Mouse (Mus musculus) embryonic fibroblast, embryonic 13.5 days (primary cell): Measurements from ENCODE around the gene Plek. TPM values are rescaled to one million over a fixed set of nuclear protein-coding genes. Genes with fewer than 3 reads are reported as not detected.

Experiments used
- H3K27ac ChIP-seq: 2 replicates; pipeline ENCODE4 v1.5.1; 2012; ENCODE audit warnings: low read length, control low read depth, inconsistent platforms; ENCODE audit not compliant: insufficient read depth
- H3K4me1 ChIP-seq: 2 replicates; pipeline ENCODE4 v1.6.1; 2011; ENCODE audit warnings: low read length; ENCODE audit not compliant: control insufficient read depth, insufficient read depth
- H3K4me3 ChIP-seq: 2 replicates; pipeline ENCODE4 v1.5.1; 2011; ENCODE audit warnings: mild to moderate bottlenecking, control low read depth, low read length; ENCODE audit not compliant: insufficient read depth
- CTCF ChIP-seq: IDR thresholded peaks from 2 replicates; pipeline ENCODE4 v1.5.1; 2011; ENCODE audit warnings: mild to moderate bottlenecking, control low read depth, low read length, moderate library complexity, borderline replicate concordance; ENCODE audit not compliant: insufficient read depth
- POLR2A ChIP-seq: IDR thresholded peaks from 2 replicates; pipeline ENCODE4 v1.6.1; 2011; ENCODE audit warnings: low read depth, mild to moderate bottlenecking, control low read depth, low read length, moderate library complexity
- polyA plus RNA-seq: library from polyadenylated mRNA; stranded (reverse); fragments of >200 nt; gene quantifications from 2 replicates; pipeline ENCODE4 v1.2.4, GENCODE M21; 2011; ENCODE audit warnings: low read depth; ENCODE audit not compliant: missing spikeins, insufficient read length

The Plek gene
- polyA plus RNA-seq, 1 experiment = 3.2 TPM

DNA sequence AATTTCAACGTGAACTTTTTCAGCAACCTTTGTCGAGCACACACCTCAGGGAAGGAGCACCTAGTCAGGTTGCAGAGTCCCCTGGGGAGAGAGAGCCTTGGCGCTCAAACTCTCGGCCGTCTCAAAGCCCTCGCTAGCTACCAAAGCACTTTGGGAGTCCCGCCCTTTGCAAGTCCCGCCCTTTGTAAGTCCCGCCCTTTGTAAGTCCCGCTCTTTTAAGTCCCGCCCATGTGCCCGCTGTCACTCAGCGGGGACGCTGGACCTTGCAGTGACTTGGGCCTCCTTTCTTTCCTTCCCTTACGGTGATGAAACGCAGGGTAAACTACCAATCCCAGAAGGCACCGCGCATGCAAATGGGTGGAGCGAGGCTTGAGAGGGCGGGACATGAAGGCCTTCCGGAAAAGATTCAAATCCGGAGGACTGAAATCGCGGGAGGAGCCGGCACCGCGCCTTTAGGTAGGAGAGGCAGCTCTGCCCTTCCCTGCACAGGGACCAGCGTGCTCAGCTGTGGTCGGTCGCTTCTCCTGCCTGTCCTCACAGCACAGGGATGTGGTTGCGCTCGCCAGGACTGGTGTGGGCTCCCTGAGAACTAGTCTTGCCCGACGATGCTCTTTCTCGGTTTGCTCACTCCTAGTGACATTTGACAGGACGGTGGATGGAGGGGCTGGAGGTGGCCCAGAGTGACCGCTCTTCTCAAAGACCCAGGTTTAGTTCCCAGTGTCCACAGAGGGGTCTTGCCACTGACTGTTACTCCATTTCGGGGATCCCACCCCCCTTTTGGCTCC lies 101.0 kb downstream of the Plek start, which contains the start of gene Fbxo48:
Gene Fbxo48, plus strand, starts transcription at position 400 of the 785 bp plus-strand sequence.
- Histone ChIP-seq H3K4me3 (peak within 1 kb of the TSS; percentile 89), H3K27ac (no peak within 1 kb of the TSS), H3K4me1 (no peaks in the 10 kb centered on the region; the same call in 1 of the 2 replicates)
- TF ChIP-seq POLR2A (peak; percentile 86), CTCF (no peak)

DNA sequence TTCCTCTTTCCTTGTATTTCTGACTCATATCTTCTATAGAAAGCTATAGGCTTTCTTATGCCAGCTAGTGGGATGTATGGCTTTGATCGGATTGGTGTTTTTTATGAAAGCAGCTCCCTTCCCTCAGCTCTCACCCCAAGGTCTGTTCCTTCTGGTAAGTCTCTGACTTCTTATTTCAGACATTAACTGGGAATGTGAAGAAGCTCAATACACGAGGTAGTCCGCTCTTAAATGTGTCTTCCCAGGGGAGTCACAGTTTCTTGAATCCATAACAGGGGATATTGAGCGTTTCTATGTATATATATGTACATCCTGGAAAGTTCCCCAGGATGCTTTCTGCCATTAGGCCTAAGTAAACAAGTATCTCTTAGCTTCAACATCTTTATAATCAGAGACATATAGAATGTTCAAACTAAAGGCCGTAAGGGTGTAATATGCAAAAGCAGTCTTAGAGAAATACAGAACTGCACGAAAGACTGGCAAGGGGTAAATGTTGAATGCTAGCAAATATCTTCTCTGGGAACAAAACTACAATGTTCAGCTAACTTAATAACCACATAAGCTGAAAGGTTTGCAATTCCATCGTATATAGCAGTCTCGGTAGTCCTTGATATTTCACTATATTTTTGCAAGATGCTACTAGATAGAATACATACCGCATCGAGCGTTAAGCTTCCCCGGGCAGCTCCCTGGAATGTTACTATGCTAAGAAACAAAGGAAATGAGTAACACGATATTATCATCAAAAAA lies 101.8 kb downstream of the Plek start:
- no peak overlapping the region for H3K27ac ChIP-seq
- H3K4me1 ChIP-seq = no peaks in the 10 kb centered on the region; the same call in 1 of the 2 replicates
- TF ChIP-seq POLR2A (no peak; the same call in 1 of the 2 replicates), CTCF (no peak)
- peak overlapping the region; percentile 55 for H3K4me3 ChIP-seq

DNA sequence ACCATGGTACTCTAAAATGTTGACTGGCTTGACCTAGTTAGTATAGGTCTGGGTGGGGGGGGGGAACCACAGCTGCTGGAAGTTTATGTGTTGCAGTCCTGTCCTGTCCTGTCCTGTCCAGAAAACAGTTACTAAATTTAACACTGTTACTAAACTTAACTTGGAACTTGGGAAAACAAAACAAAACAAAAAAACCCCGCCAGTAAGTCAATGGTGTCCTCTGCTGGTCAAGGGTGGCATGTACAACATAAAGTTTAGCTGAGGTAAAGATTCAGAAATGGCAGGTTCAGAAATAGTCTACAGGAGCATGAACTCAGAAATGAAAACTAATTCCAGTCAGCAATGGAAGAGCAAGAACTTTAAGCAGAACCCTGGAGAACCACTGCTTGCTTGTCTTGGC lies 103.4 kb downstream of the Plek start:
- TF ChIP-seq POLR2A (no peak), CTCF (no peak)
- Histone ChIP-seq H3K4me1 (no peaks in the 10 kb centered on the region; the same call in 1 of the 2 replicates), H3K4me3 (no peak overlapping the region), H3K27ac (no peak overlapping the region)

DNA sequence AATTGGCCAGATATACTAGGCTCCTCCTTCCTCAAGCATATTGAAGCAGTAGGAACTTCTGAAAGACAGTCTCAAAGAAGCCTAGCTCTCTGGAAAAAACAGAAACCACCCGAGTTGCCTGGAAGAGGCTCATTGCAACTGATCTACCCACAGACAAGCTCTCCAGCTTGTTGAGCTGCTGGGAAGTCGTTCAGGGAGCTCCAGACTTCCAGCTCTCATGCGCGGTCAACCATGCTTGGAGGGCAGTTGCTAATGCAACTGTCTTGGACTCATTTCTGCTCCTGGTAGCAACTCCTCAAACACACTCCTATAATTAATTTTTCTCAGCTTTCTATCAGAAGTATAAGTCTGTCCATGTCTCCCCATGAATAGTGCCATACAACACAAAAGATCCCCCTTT lies 109.2 kb downstream of the Plek start:
- no peaks in the 10 kb centered on the region for H3K4me1 ChIP-seq
- H3K4me3 ChIP-seq = no peak overlapping the region
- H3K27ac ChIP-seq = no peak overlapping the region
- no peak for TF ChIP-seq POLR2A
- no peak for TF ChIP-seq CTCF

DNA sequence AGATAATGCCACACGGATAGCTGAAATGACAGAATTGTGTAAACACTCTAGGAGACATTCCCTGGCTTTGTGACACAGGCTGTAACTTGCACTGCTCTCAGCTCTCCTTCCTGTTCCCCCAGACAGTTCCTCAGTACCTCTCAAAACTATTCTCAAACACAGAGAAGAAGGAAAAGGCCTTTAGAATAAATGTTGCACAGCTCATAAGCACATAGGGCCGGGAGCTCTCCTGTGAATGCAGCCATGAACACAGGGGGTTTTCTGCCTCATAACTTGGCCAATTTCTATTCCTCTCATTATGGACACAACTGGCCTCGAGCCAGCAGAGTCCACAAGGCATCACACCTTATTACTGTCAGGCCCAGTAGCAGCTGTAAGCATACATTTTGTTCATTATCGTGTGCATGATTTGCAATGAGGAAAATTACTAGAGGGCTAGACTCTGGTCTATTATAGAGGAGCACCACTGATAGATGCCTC lies 110.2 kb downstream of the Plek start:
- no peak for TF ChIP-seq POLR2A
- no peak for TF ChIP-seq CTCF
- no peak overlapping the region for H3K27ac ChIP-seq
- H3K4me1 ChIP-seq = no peaks in the 10 kb centered on the region
- no peak overlapping the region for H3K4me3 ChIP-seq

DNA sequence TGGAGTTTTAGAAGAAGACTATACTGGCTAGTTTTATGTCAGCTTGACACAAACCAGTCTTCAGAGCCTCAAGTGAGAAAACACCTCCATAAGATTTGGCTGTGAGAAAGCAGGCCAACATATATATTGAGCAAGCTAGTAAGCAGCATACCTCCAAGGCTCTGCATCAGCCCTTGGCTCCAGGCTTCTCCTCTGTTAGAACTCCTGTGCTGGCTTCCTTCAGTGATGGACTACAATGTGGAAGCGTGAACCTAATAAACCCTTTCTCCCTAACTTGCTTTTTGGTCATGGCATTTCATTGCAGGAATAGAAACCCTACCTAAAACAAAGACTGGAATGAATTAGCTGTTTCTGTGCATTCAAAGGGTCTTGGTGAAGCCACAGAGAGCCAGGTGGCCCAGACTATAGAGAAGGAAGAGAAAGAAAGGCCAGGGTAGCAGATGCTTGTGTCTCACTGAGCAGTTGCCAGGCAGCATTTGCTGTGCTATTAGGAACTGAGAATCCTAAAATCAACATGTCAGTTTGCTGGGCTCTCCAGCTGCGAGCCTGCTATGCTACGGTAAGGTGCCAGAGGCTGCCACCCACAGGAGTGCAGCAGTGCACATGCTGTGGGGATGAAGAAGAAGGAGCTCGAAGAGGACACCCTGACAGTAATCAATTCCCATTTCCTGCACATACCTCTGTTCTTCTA lies 110.9 kb downstream of the Plek start:
- H3K4me1 ChIP-seq = no peaks in the 10 kb centered on the region
- TF ChIP-seq POLR2A = no peak
- TF ChIP-seq CTCF = no peak
- H3K4me3 ChIP-seq = no peak overlapping the region
- H3K27ac ChIP-seq = no peak overlapping the region

DNA sequence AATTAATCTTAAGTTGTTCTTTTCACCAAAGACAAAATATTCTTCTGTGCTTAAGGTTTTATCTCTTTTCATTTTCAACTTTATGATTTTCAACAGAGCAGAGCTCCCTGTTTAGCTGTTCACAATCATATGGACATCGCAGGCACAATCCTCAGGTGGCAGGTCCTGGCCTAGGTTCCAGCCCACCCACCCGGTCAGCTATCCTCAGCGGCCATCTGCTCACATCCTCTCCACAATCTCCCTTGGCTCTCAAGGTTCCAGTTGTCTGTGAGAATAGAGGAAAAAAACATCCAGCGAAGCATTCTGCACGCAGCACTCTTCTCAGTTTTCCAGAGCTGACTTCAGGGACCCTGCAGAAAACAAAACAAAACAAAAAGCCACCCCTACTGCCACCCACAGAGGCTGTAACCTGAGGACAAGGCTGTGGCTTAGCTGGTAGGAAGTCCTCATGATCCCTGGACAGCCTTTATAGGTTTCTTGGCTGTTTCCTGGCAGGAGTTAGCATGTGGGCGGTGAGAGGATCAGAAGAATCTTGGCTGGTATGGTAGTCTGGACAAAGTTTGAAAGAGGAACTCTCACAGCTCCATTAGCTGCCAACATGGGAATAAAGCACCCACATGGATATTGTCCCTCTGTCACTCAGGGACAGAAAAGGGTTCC lies 116.5 kb downstream of the Plek start:
- H3K4me3 ChIP-seq = no peak overlapping the region
- H3K4me1 ChIP-seq = peaks cover 2% of the 10 kb centered on the region; the same call in 1 of the 2 replicates
- no peak overlapping the region for H3K27ac ChIP-seq
- TF ChIP-seq CTCF (no peak), POLR2A (no peak)

DNA sequence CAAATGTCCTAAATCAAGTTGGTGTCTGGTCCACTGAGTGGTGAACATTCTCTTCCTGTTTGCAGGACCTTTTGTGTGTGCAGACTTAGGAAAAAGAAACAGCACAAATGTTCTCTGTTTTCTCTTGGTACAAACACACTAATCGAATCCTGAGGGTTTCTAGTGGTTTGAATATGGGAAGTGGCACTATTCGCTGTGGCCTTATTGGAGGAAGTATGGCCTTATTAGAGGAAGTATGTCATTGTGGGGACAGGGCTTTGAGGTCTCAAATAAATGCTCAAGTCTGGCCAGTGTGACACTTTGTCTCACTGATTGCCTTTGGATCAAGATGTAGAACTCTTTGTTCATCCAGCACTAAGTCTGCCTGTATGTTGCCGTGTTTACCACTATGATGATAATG lies 120.0 kb downstream of the Plek start:
- Histone ChIP-seq H3K4me3 (no peak overlapping the region), H3K4me1 (peaks cover 2% of the 10 kb centered on the region; the same call in 1 of the 2 replicates), H3K27ac (no peak overlapping the region)
- TF ChIP-seq CTCF = no peak
- no peak for TF ChIP-seq POLR2A

Other genes with a start within 250 kb of the Plek start
- 3.4 and 5.4 TPM in 2 replicates for gene Fbxo48, start 101.0 kb downstream of the Plek start, polyA plus RNA-seq
- 19.5 and 25.9 TPM in 2 replicates for gene Cnrip1, start 795 bp downstream of the Plek start, polyA plus RNA-seq
- gene Ppp3r1, start 106.9 kb upstream of the Plek start, polyA plus RNA-seq = 135 and 153 TPM in 2 replicates
- 19.9 and 20.3 TPM in 2 replicates for gene Wdr92, start 129.7 kb upstream of the Plek start, polyA plus RNA-seq
- 60.2 and 67.2 TPM in 2 replicates for gene Pno1, start 159.2 kb upstream of the Plek start, polyA plus RNA-seq
- gene C1d, start 205.2 kb upstream of the Plek start, polyA plus RNA-seq = 217 and 250 TPM in 2 replicates